ENCODE assay signal across 23 mouse cellular contexts in genomic region chr2:75061009-75061408, GRCm38 (mm10).
DNase-seq lines count a peak whose midpoint lies in the region; ATAC-seq and TF ChIP-seq lines count a peak whose summit lies in the region.
"Had no signal": no experiment of that assay in that cellular context is flagged by ENCODE, and none has a peak within 500 bp of the region (broad histone marks: within the 10 kb centered on the region; RNA-seq: fewer than 3 reads in every experiment).

No protein-coding gene starts in this region.

- no peak overlapping the region for H3K27ac ChIP-seq in forebrain, postnatal 0 days (ENCODE audit: low read depth, low read length)
- H3K27ac ChIP-seq in forebrain, embryonic 12.5 days: no peak overlapping the region
- H3K27ac ChIP-seq in midbrain, embryonic 16.5 days (ENCODE audit: low read length): peak overlapping the region; percentile 63
- no peak overlapping the region for H3K27ac ChIP-seq in midbrain, embryonic 10.5 days (replicated peaks)
- H3K27ac ChIP-seq in hindbrain, embryonic 14.5 days: peak overlapping the region; percentile 77
- H3K27ac ChIP-seq in neural tube, embryonic 14.5 days (ENCODE audit: low read depth, low read length): peak overlapping the region; percentile 28; the same call in 1 of the 2 replicates
- H3K27ac ChIP-seq: embryonic facial prominence, embryonic 13.5 days; limb, embryonic 15.5 days; liver, embryonic 14.5 days had no signal

- no peaks in the 10 kb centered on the region for H3K36me3 ChIP-seq in forebrain, postnatal 0 days (ENCODE audit: insufficient read depth)
- no peaks in the 10 kb centered on the region for H3K36me3 ChIP-seq in forebrain, embryonic 12.5 days (replicated peaks)
- H3K36me3 ChIP-seq in midbrain, embryonic 16.5 days (ENCODE audit: control insufficient read depth, insufficient read depth, low read length): no peaks in the 10 kb centered on the region
- no peaks in the 10 kb centered on the region for H3K36me3 ChIP-seq in midbrain, embryonic 10.5 days
- H3K36me3 ChIP-seq in hindbrain, embryonic 14.5 days (replicated peaks; ENCODE audit: control insufficient read depth, insufficient read depth): no peaks in the 10 kb centered on the region
- no peaks in the 10 kb centered on the region for H3K36me3 ChIP-seq in neural tube, embryonic 14.5 days (ENCODE audit: control insufficient read depth, insufficient read depth, low read length)
- H3K36me3 ChIP-seq: embryonic facial prominence, embryonic 13.5 days; limb, embryonic 15.5 days had no signal

- TF ChIP-seq CTCF in forebrain, postnatal 0 days (IDR thresholded peaks at IDR 0.05; ENCODE audit: low read depth): no peak

- H3K9ac ChIP-seq in forebrain, postnatal 0 days: no peak overlapping the region
- H3K9ac ChIP-seq in forebrain, embryonic 12.5 days: no peak overlapping the region
- H3K9ac ChIP-seq in midbrain, embryonic 16.5 days (ENCODE audit: low read depth, low read length): no peak overlapping the region
- H3K9ac ChIP-seq in hindbrain, embryonic 14.5 days: no peak overlapping the region
- no peak overlapping the region for H3K9ac ChIP-seq in neural tube, embryonic 14.5 days (replicated peaks; ENCODE audit: low read depth, low read length)
- H3K9ac ChIP-seq: embryonic facial prominence, embryonic 13.5 days; limb, embryonic 15.5 days; liver, embryonic 14.5 days; lung, embryonic 14.5 days had no signal

- DNase-seq in forebrain, postnatal 0 days: peak; percentile 23
- DNase-seq in midbrain, embryonic 10.5 days (ENCODE audit: low spot score): no peak
- DNase-seq in hindbrain, embryonic 14.5 days (ENCODE audit: low spot score): no peak
- DNase-seq: adrenal gland, postnatal 36 days; embryo, embryonic 11 days; gastrocnemius, postnatal 36 days; kidney, adult 18-20 months; kidney, postnatal 10 days; left cerebral cortex, postnatal 4 days; lung, embryonic 14.5 days; right cerebral cortex, postnatal 14 days; spleen, adult 18-20 months; thymus, postnatal 14 days had no signal

- no peaks in the 10 kb centered on the region for H3K4me1 ChIP-seq in forebrain, postnatal 0 days (ENCODE audit: insufficient read depth)
- peaks cover 20% of the 10 kb centered on the region for H3K4me1 ChIP-seq in forebrain, embryonic 12.5 days
- peaks cover 23% of the 10 kb centered on the region for H3K4me1 ChIP-seq in midbrain, embryonic 16.5 days (ENCODE audit: control insufficient read depth, insufficient read depth, low read length)
- H3K4me1 ChIP-seq in midbrain, embryonic 10.5 days: peaks cover 36% of the 10 kb centered on the region
- peaks cover 23% of the 10 kb centered on the region; the same call in 1 of the 2 replicates for H3K4me1 ChIP-seq in hindbrain, embryonic 14.5 days (replicated peaks; ENCODE audit: control insufficient read depth, insufficient read depth, low read length)
- peaks cover 14% of the 10 kb centered on the region; the same call in 1 of the 2 replicates for H3K4me1 ChIP-seq in neural tube, embryonic 14.5 days (ENCODE audit: control insufficient read depth, insufficient read depth, low read length)

- ATAC-seq in forebrain, postnatal 0 days: no peak; the same call in 1 of the 2 replicates
- no peak for ATAC-seq in forebrain, embryonic 12.5 days (ENCODE audit: low FRiP score)
- ATAC-seq in midbrain, embryonic 16.5 days: 0 out of 2 replicates have a peak, but pooled peaks have one; percentile 40
- no peak for ATAC-seq in hindbrain, embryonic 14.5 days (ENCODE audit: low FRiP score)
- no peak for ATAC-seq in neural tube, embryonic 14.5 days (ENCODE audit: low read depth)
- ATAC-seq in cerebellum, adult (ENCODE audit: insufficient number of reproducible peaks, low FRiP score, low TSS enrichment): no peak
- ATAC-seq: CD4-positive, CD25-positive, alpha-beta regulatory T cell, adult 4 months; inflammation-experienced regulatory T-cells, adult 6 months had no signal

- H3K27me3 ChIP-seq in forebrain, postnatal 0 days (ENCODE audit: insufficient read depth, low read length): no peaks in the 10 kb centered on the region
- H3K27me3 ChIP-seq in forebrain, embryonic 12.5 days: peaks cover 34% of the 10 kb centered on the region
- H3K27me3 ChIP-seq in midbrain, embryonic 16.5 days (ENCODE audit: control insufficient read depth, insufficient read depth, low read depth, low read length): no peaks in the 10 kb centered on the region
- H3K27me3 ChIP-seq in midbrain, embryonic 10.5 days (ENCODE audit: low read depth, poor library complexity, severe bottlenecking): peaks cover 32% of the 10 kb centered on the region
- H3K27me3 ChIP-seq in hindbrain, embryonic 14.5 days (ENCODE audit: control insufficient read depth, insufficient read depth, low read length): no peaks in the 10 kb centered on the region
- no peaks in the 10 kb centered on the region for H3K27me3 ChIP-seq in neural tube, embryonic 14.5 days (ENCODE audit: control insufficient read depth, insufficient read depth, low read length)

- H3K4me3 ChIP-seq in forebrain, postnatal 0 days (ENCODE audit: low read depth, low read length): no peak overlapping the region
- no peak overlapping the region for H3K4me3 ChIP-seq in forebrain, embryonic 12.5 days (replicated peaks)
- no peak overlapping the region for H3K4me3 ChIP-seq in midbrain, embryonic 16.5 days (ENCODE audit: low read depth, low read length)
- H3K4me3 ChIP-seq in midbrain, embryonic 10.5 days: no peak overlapping the region
- no peak overlapping the region for H3K4me3 ChIP-seq in hindbrain, embryonic 14.5 days (replicated peaks; ENCODE audit: low read length)
- H3K4me3 ChIP-seq in neural tube, embryonic 14.5 days (ENCODE audit: low read depth, low read length): no peak overlapping the region
- H3K4me3 ChIP-seq: embryonic facial prominence, embryonic 13.5 days; erythroblast, embryonic 14.5 days; limb, embryonic 15.5 days had no signal

- 27% methylated on average over 6 of the region's 7 CpGs for WGBS in forebrain, postnatal 0 days
- 52% methylated on average over 7 of the region's 7 CpGs for WGBS in forebrain, embryonic 12.5 days
- WGBS in midbrain, embryonic 16.5 days: 40% methylated on average over 7 of the region's 7 CpGs
- WGBS in midbrain, embryonic 10.5 days: 64% methylated on average over 7 of the region's 7 CpGs
- 24% methylated on average over 6 of the region's 7 CpGs for WGBS in hindbrain, embryonic 14.5 days
- 20% methylated on average over 7 of the region's 7 CpGs for WGBS in neural tube, embryonic 14.5 days

- no peak overlapping the region for H3K4me2 ChIP-seq in forebrain, postnatal 0 days (ENCODE audit: low read depth)
- no peak overlapping the region for H3K4me2 ChIP-seq in forebrain, embryonic 12.5 days
- peak overlapping the region; percentile 30 for H3K4me2 ChIP-seq in midbrain, embryonic 16.5 days (ENCODE audit: low read length)
- peak overlapping the region; percentile 30 for H3K4me2 ChIP-seq in hindbrain, embryonic 14.5 days (replicated peaks)
- H3K4me2 ChIP-seq in neural tube, embryonic 14.5 days (ENCODE audit: low read depth, low read length): no peak overlapping the region
- H3K4me2 ChIP-seq: embryonic facial prominence, embryonic 13.5 days; limb, embryonic 15.5 days; lung, embryonic 14.5 days had no signal

- no peaks in the 10 kb centered on the region for H3K9me3 ChIP-seq in forebrain, postnatal 0 days (ENCODE audit: low read length)
- H3K9me3 ChIP-seq in forebrain, embryonic 12.5 days: no peaks in the 10 kb centered on the region
- no peaks in the 10 kb centered on the region for H3K9me3 ChIP-seq in midbrain, embryonic 16.5 days (replicated peaks; ENCODE audit: control insufficient read depth, low read length, poor library complexity, severe bottlenecking)
- no peaks in the 10 kb centered on the region for H3K9me3 ChIP-seq in midbrain, embryonic 10.5 days (replicated peaks)
- no peaks in the 10 kb centered on the region for H3K9me3 ChIP-seq in hindbrain, embryonic 14.5 days (ENCODE audit: control insufficient read depth, low read length)
- no peaks in the 10 kb centered on the region for H3K9me3 ChIP-seq in neural tube, embryonic 14.5 days (ENCODE audit: control insufficient read depth, low read length)
- H3K9me3 ChIP-seq: embryonic facial prominence, embryonic 13.5 days; limb, embryonic 15.5 days had no signal

Comparison
In these comparisons a context has a peak if more than half of its experiments do, and no peak if none do; other contexts are left out.
1. H3K27ac ChIP-seq: peak in midbrain, embryonic 16.5 days (single experiment), hindbrain, embryonic 14.5 days (single experiment) and neural tube, embryonic 14.5 days (single experiment); none in forebrain, postnatal 0 days (single experiment), forebrain, embryonic 12.5 days (single experiment) and midbrain, embryonic 10.5 days (single experiment).
2. H3K4me2 ChIP-seq: peak in midbrain, embryonic 16.5 days (single experiment) and hindbrain, embryonic 14.5 days (single experiment); none in forebrain, postnatal 0 days (single experiment), forebrain, embryonic 12.5 days (single experiment) and neural tube, embryonic 14.5 days (single experiment).